Mouse (Mus musculus) forebrain, embryonic 11.5 days (tissue): ENCODE measurements around the gene Sytl3. TPM values are rescaled to one million over a fixed set of nuclear protein-coding genes. Genes with fewer than 3 reads are reported as not detected.

ENCODE experiments used
- ATAC-seq: fragments of 200-750 bp; cut with Nextera tagmentation; replicated peaks from 2 replicates; pipeline ENCODE4 v1.8.0; 2017; ENCODE audit warnings: moderate TSS enrichment; ENCODE audit not compliant: low FRiP score
- DNase-seq: peaks from one replicate; pipeline ENCODE4 v3.0.0-alpha.2; 2017; ENCODE audit warnings: low spot score
- H3K27ac ChIP-seq: fragments of 300-500 bp; sonication (generic); 2 replicates; pipeline ENCODE4 v1.5.1; 2014; ENCODE audit warnings: low read depth, low read length
- H3K27me3 ChIP-seq: fragments of 300-500 bp; sonication (generic); 2 replicates; pipeline ENCODE4 v1.6.1; 2014; ENCODE audit warnings: mild to moderate bottlenecking, low read length, mixed read lengths; ENCODE audit not compliant: control insufficient read depth, insufficient read depth
- H3K36me3 ChIP-seq: fragments of 300-500 bp; sonication (generic); 2 replicates; pipeline ENCODE4 v1.6.1; 2014; ENCODE audit warnings: mild to moderate bottlenecking, low read length, moderate library complexity, mixed read lengths; ENCODE audit not compliant: control insufficient read depth, insufficient read depth
- H3K4me1 ChIP-seq: fragments of 300-500 bp; sonication (generic); replicated peaks from 2 replicates; pipeline ENCODE4 v1.6.1; 2014; ENCODE audit warnings: low read length, mixed read lengths; ENCODE audit not compliant: control insufficient read depth, insufficient read depth
- H3K4me2 ChIP-seq: fragments of 300-500 bp; sonication (generic); 2 replicates; pipeline ENCODE4 v1.6.1; 2014; ENCODE audit warnings: low read depth, mild to moderate bottlenecking, low read length, moderate library complexity, mixed read lengths; ENCODE audit not compliant: severe bottlenecking
- H3K4me3 ChIP-seq: fragments of 300-500 bp; sonication (generic); 2 replicates; pipeline ENCODE4 v1.5.1; 2014; ENCODE audit warnings: low read depth, low read length
- H3K9ac ChIP-seq: fragments of 300-500 bp; sonication (generic); 2 replicates; pipeline ENCODE4 v1.6.1; 2014; ENCODE audit warnings: low read length
- H3K9me3 ChIP-seq: fragments of 300-500 bp; sonication (generic); 2 replicates; pipeline ENCODE4 v1.6.1; 2016; ENCODE audit warnings: low read length, mixed read lengths; ENCODE audit not compliant: control insufficient read depth
- WGBS: fragments of 180-500 bp; shearing (Covaris S2); extraction: QIAGEN DNeasy Blood & Tissue Kit; methylation state at CpG from one replicate; pipeline ENCODE4 v1.1.7; 2014; 5-methylcytosine and 5-hydroxymethylcytosine counted together
- polyA plus RNA-seq: library from polyadenylated mRNA; unstranded; fragments of >200 nt; fragmentation: Nextera tagmentation; extraction: Ambion mirVana; gene quantifications from 2 replicates; pipeline ENCODE4 v1.2.1, GENCODE M21; 2014

The Sytl3 gene
- polyA plus RNA-seq, 1 experiment from 2014 or later = not detected

DNA sequence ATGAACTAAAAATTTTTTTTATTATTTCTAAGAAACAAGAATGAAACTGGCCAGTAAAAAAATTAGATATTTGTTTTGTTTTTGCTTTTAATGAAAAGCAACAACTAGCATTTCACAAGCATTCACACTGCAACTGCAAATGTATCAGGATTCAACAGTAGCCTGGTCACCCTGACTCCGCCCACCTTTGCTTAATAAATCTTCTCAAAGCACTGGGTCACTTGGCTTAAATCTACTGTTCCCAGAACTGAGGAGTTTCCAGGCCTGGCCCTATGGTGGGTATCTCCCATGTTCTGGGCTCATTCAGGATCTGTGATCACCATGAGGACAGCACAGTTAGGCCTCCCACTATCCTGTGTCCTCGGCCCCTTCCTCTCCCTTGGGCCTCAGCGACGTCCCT, 105.8 kb downstream of the Sytl3 start:
- no peak for ATAC-seq
- 82% methylated on average over 4 of the region's 4 CpGs for WGBS
- Histone ChIP-seq H3K36me3 (no peaks in the 10 kb centered on the region), H3K27ac (no peak overlapping the region), H3K4me2 (no peak overlapping the region), H3K9ac (no peak overlapping the region), H3K9me3 (no peaks in the 10 kb centered on the region), H3K4me3 (no peak overlapping the region), H3K27me3 (no peaks in the 10 kb centered on the region), H3K4me1 (peaks cover 9% of the 10 kb centered on the region; the same call in 1 of the 2 replicates)
- no peak for DNase-seq

DNA sequence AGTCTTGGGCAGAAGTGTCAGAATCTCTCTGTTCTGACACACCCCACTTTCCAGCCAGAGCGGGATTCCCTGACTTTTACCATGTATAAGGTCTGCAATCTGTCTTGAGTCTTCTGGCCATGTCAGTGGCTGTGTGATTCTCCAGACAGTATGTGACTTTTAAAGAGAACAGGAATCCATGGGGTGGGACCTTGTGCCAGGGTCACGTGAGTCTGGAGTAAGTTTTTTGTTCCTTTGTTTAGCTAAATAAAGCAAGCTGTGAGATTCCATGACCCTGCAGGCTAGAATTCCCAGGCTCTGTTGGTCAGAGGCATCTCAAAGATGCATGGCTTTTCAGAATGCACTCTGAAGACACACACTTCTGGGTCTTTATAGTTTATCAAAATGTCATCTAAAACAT, 107.0 kb downstream of the Sytl3 start:
- H3K9ac ChIP-seq = no peak overlapping the region
- no peak for ATAC-seq

DNA sequence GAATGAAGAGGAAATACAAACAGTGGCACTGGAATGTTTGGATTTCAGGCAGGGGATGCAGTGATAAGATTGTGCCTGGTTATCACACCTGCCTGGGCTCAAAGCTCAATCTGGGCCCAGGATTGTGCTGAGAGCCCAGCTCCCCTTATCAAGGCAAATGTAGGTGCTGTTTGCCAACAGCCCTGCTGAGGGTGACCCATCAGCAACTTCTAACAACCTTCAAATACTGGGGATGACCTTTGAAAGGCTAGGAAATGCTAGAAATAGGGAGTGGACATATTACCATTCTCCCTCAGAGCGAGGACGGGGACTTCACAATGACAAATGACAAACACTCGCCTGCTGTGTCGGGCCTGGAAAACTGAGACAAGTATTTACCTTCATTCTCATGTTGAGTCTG, 107.9 kb downstream of the Sytl3 start:
- DNase-seq (no peak), ATAC-seq (no peak)
- no peak overlapping the region for H3K4me2 ChIP-seq
- H3K9ac ChIP-seq = no peak overlapping the region
- H3K4me3 ChIP-seq = no peak overlapping the region
- H3K9me3 ChIP-seq = no peaks in the 10 kb centered on the region
- peaks cover 8% of the 10 kb centered on the region; the same call in 1 of the 2 replicates for H3K4me1 ChIP-seq
- H3K36me3 ChIP-seq = no peaks in the 10 kb centered on the region
- 91% methylated on average over 4 of the region's 4 CpGs for WGBS
- H3K27ac ChIP-seq = no peak overlapping the region
- H3K27me3 ChIP-seq = no peaks in the 10 kb centered on the region

More for the DNA sequence above, 107.0 kb downstream of the Sytl3 start:
- no peak overlapping the region for H3K4me3 ChIP-seq
- no peak overlapping the region for H3K4me2 ChIP-seq
- H3K27ac ChIP-seq = no peak overlapping the region
- H3K9me3 ChIP-seq = no peaks in the 10 kb centered on the region
- no peaks in the 10 kb centered on the region for H3K27me3 ChIP-seq
- H3K4me1 ChIP-seq = peaks cover 8% of the 10 kb centered on the region; the same call in 1 of the 2 replicates
- 35% methylated on average over 2 of the region's 2 CpGs for WGBS
- no peaks in the 10 kb centered on the region for H3K36me3 ChIP-seq
- DNase-seq = no peak

DNA sequence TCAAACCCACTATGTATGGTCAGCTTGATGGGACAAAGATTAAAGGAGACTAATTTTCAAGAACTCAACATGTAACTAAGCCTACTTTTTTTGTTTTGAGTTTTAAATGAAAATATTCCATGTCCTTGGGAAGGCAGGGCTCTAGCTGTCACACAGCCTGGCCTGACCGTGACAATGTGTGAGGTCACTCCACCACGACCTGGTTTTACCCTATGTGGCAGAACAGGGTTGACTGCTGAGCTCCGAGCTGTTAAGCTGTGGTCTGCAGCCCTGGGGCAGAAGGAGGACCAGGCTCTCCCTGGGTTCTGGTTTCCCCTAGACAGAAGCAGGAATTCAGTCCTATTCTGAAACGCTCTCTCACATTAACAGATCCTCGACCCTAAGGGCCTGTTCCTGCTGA, 108.9 kb downstream of the Sytl3 start:
- no peak overlapping the region for H3K4me2 ChIP-seq
- no peaks in the 10 kb centered on the region for H3K36me3 ChIP-seq
- peaks cover 8% of the 10 kb centered on the region; the same call in 1 of the 2 replicates for H3K4me1 ChIP-seq
- ATAC-seq = no peak
- 76% methylated on average over 5 of the region's 5 CpGs for WGBS
- H3K4me3 ChIP-seq = no peak overlapping the region
- no peak overlapping the region for H3K27ac ChIP-seq
- no peaks in the 10 kb centered on the region for H3K9me3 ChIP-seq
- no peaks in the 10 kb centered on the region for H3K27me3 ChIP-seq
- DNase-seq = no peak
- H3K9ac ChIP-seq = no peak overlapping the region

DNA sequence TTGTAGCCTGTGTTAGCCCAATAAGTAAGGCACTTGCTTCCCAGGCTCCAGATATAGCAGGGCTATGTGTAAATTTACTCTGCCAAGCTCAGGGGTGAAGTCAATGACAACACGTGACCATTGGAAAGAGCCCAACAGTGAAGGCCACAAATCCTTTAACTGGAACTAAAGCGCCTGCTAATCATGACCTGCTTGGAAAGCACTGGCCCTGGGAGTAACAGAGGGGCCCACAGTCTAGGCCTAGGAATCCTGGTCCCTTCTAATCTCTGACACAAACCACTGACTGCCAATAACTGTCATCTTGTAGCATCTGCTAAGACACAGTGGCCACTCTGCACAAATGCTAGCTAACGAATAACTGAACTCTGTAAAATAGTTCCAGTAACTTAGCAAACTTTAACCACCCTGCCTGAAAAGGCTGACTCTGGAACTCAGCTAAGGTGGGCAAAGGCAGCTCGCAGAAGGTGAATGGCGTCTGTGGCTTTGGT, 109.5 kb downstream of the Sytl3 start:
- DNase-seq = no peak
- no peak overlapping the region for H3K4me2 ChIP-seq
- no peak overlapping the region for H3K27ac ChIP-seq
- no peak for ATAC-seq
- H3K9ac ChIP-seq = no peak overlapping the region
- 91% methylated on average over 5 of the region's 5 CpGs for WGBS
- H3K27me3 ChIP-seq = no peaks in the 10 kb centered on the region
- no peaks in the 10 kb centered on the region for H3K9me3 ChIP-seq
- H3K36me3 ChIP-seq = no peaks in the 10 kb centered on the region
- peaks cover 8% of the 10 kb centered on the region; the same call in 1 of the 2 replicates for H3K4me1 ChIP-seq
- no peak overlapping the region for H3K4me3 ChIP-seq

DNA sequence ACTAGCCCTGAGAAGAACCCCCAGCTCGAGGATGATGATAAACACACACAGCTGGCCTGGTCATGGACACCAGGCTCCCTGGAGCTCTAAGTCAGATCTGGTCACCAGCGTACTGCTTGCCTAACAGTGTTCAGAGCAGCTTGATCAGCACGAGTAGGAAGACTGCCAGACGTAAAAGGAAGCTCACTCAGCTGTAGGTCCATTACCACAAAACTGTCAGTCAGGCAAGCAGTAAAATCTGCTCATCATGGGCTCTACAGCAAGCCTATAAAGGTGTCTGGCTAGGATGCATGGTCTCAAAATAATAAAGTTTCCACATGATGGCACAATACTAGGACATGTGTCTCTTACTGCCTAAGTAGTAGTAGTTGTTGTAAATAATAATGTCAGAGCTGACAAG, 110.7 kb downstream of the Sytl3 start:
- Histone ChIP-seq H3K36me3 (no peaks in the 10 kb centered on the region), H3K9ac (no peak overlapping the region), H3K27me3 (no peaks in the 10 kb centered on the region), H3K9me3 (no peaks in the 10 kb centered on the region), H3K4me3 (no peak overlapping the region), H3K27ac (no peak overlapping the region), H3K4me1 (peaks cover 8% of the 10 kb centered on the region; the same call in 1 of the 2 replicates), H3K4me2 (no peak overlapping the region)
- 72% methylated on average over 4 of the region's 4 CpGs for WGBS
- ATAC-seq (no peak), DNase-seq (no peak)

DNA sequence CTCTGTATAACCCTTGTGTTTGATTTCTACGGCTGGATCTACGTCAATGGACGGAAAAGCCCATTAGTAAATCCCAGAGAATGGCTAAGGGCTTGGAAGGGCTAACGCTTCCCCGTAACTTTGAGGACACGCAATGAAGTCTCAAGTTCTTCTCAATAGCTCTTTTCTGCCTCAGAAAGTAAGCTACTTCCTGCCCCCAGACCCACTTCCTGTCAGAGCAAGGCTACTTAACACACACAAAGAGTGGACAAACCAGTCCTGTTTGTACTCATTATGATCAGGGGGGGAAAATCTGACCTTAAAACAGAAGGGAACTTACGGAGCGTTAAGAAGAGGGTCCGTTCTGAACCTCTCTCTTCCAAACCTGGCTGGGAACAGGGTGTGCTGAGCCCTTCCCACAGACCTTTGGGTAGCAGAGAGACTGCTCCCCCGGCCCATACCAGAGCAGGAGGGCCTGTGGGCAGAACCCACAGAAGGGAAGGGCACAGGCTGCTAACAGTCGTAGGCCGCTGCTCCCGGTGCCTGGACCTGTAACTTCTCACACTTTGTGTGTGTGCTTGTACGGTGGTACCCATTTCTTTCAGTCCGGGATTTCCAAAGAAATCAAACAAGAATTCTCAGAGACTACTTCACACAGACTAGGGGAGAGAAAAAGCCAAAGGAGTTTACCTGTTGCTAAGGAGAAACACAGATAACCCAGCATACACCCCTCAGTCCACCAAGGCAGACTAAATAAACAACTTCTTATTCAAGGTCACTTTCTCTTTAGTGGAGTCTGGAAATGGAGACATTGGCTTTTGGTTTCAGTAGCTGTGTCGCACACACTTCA, 113.0 kb downstream of the Sytl3 start:
- Histone ChIP-seq H3K9me3 (no peaks in the 10 kb centered on the region), H3K9ac (no peak overlapping the region), H3K27ac (no peak overlapping the region), H3K4me3 (no peak overlapping the region), H3K4me1 (peaks cover 3% of the 10 kb centered on the region; the same call in 1 of the 2 replicates), H3K27me3 (no peaks in the 10 kb centered on the region), H3K4me2 (no peak overlapping the region), H3K36me3 (no peaks in the 10 kb centered on the region)
- DNase-seq (no peak), ATAC-seq (no peak)
- 83% methylated on average over 16 of the region's 16 CpGs for WGBS

DNA sequence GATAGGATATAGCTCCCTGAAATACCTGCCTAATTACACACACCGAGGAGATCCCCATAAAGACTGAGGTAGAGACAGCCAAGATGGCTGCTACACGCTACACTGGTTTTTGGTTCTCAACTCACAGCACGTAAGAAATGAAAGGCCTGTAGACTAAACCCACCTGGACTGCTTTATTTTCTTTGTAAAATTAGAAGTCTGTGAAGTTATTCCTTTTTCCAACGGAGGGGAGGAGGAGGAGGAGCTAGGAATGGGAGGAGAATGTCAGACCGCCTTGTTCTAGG, 113.5 kb downstream of the Sytl3 start:
- peaks cover 5% of the 10 kb centered on the region; the same call in 1 of the 2 replicates for H3K4me1 ChIP-seq
- no peaks in the 10 kb centered on the region for H3K9me3 ChIP-seq
- no peak overlapping the region for H3K27ac ChIP-seq
- no peak overlapping the region for H3K4me2 ChIP-seq
- ATAC-seq = no peak
- no peaks in the 10 kb centered on the region for H3K36me3 ChIP-seq
- 83% methylated on average over 5 of the region's 5 CpGs for WGBS
- DNase-seq = no peak
- H3K9ac ChIP-seq = no peak overlapping the region
- no peaks in the 10 kb centered on the region for H3K27me3 ChIP-seq
- no peak overlapping the region for H3K4me3 ChIP-seq
